Mouse (Mus musculus): ENCODE data around the gene Tas2r138. TPM values are rescaled to one million over a fixed set of nuclear protein-coding genes. Genes with fewer than 3 reads are reported as not detected.

Gene Tas2r138
- total RNA-seq (2012; rRNA removed) (not detected in 2 replicates), total RNA-seq (2014; rRNA removed) (not detected in 2 replicates), polyA plus RNA-seq (2012; ENCODE audit: insufficient read length, low read depth) (not detected in 2 replicates)

DNA sequence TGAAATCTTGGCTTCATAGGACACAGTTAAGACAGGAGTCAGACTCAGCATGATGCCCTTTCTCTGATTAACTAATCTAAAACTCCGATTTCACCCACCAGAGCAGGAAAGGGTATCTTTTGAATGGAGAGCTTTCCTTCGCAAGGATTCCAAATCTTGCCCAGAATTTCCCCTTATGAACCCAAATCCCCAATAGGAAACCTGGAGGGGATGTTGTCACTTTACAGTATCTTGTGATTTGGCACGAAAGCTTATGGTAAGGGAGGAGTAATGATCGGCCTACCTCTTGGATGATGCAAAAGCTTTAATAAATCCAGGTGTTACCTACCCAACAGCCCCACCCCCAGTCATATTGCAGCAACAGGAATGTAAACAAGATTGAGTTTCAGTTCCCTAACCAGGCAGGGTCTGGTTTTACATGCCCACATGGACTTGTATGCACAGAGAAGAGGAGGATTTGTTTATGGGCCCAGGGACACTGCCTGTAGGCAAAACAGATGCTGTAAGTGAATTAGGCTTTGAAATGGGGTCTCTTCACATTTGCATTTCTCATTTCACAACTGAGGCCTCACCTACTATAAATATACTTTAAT, at the start of gene Tas2r138:
Gene Tas2r138, minus strand, starts transcription at position 51 of the 593 bp plus-strand sequence.
- Histone ChIP-seq H3K27ac (ENCODE audit: insufficient read depth, low read depth) (no peak within 1 kb of the TSS), H3K4me2 (ENCODE audit: insufficient read depth, low read depth, poor library complexity, severe bottlenecking) (no peak within 1 kb of the TSS; the same call in 1 of the 2 replicates), H3K36me3 (replicated peaks in 1 of 2; ENCODE audit: control insufficient read depth in 1 of 2, insufficient read depth in 1 of 2, low read length in 1 of 2) (no peaks in the 10 kb centered on the region), H3K4me1 (ENCODE audit: control insufficient read depth in 1 of 2, insufficient read depth in 2 of 2) (peaks cover 7 to 11% of the 10 kb centered on the region in 2 experiments), H3K9ac (ENCODE audit: insufficient read depth, low read depth) (no peak within 1 kb of the TSS), H3K4me3 (replicated peaks in 1 of 3; ENCODE audit: low read depth in 2 of 3, low read length in 2 of 3, poor library complexity in 1 of 3) (no peak within 1 kb of the TSS), H3K79me2 (replicated peaks; ENCODE audit: control insufficient read depth, extremely low read depth, insufficient read depth, poor library complexity, severe bottlenecking) (no peaks in the 10 kb centered on the region), H3K27me3 (replicated peaks) (no peaks in the 10 kb centered on the region), H3K9me3 (replicated peaks; ENCODE audit: low read length) (no peaks in the 10 kb centered on the region)
- dilution Hi-C loops (cut with MboI; ENCODE audit: extremely low pct_ligation_motif_present, extremely low pct_unique_long_range_greater_than_20kb, low sequenced_read_pairs) (no loop called here), in situ Hi-C loops (cut with MboI; ENCODE audit: low pct_ligation_motif_present, low pct_unique_long_range_greater_than_20kb, low sequenced_read_pairs) (no loop called here)
- TF ChIP-seq GABPA (IDR thresholded peaks at IDR 0.05; ENCODE audit: insufficient replicate concordance, low read depth, low read length) (no peak), IRF4 (IDR thresholded peaks at IDR 0.05; ENCODE audit: low read depth, low read length) (peak; percentile 76), EP300 (IDR thresholded peaks at IDR 0.05; ENCODE audit: low read length) (peak; percentile 40), ETS1 (conservative IDR thresholded peaks at IDR 0.05; ENCODE audit: low read depth, low read length) (0 out of 2 replicates have a peak, but pooled peaks have one; percentile 9)
- DNase-seq (ENCODE audit: extremely low read depth) = peak; percentile 30

DNA sequence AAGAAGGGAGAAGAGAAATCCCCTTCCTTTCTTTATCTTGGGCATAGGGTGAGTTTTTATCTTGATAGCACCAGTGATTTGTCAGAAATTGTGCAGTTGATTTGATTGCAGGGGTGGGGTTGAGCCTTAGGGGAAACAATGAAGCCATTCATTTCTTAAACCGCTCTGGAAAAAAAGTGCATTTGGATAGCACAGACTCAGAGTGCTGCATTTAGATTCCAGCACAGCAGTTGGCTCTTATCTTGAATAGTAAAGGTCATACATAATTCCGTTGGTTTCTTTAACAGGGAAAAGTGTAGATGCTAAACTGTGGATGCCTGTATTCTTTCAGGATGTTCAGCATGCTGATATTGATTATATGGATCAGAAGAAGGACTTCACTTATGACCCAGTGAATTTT, 47.8 kb upstream of the Tas2r138 start:
- TF ChIP-seq CHD2 (IDR thresholded peaks at IDR 0.05; ENCODE audit: low read length) (no peak), HCFC1 (IDR thresholded peaks at IDR 0.05; ENCODE audit: low read depth, low read length) (no peak), USF1 (IDR thresholded peaks at IDR 0.05; ENCODE audit: low read depth, low read length) (no peak), MYC (IDR thresholded peaks at IDR 0.05; ENCODE audit: low read depth, low read length) (no peak), MXI1 (IDR thresholded peaks at IDR 0.05; ENCODE audit: low read depth, low read length) (no peak)
- in situ Hi-C loops (cut with MboI; ENCODE audit: low pct_ligation_motif_present, low pct_unique_long_range_greater_than_20kb, low sequenced_read_pairs) = no loop called here
- no peak overlapping the region for H3K27ac ChIP-seq (ENCODE audit: insufficient read depth, low read depth)
- dilution Hi-C loops (cut with MboI; ENCODE audit: extremely low pct_ligation_motif_present, extremely low pct_unique_long_range_greater_than_20kb, low sequenced_read_pairs) = no loop called here
- H3K9ac ChIP-seq (ENCODE audit: insufficient read depth, low read depth) = no peak overlapping the region
- H3K4me2 ChIP-seq (ENCODE audit: insufficient read depth, low read depth, poor library complexity, severe bottlenecking) = no peak overlapping the region
- no peaks in the 10 kb centered on the region for H3K79me2 ChIP-seq (replicated peaks; ENCODE audit: control insufficient read depth, extremely low read depth, insufficient read depth, poor library complexity, severe bottlenecking)
- no peaks in the 10 kb centered on the region for H3K4me1 ChIP-seq (ENCODE audit: control insufficient read depth in 1 of 2, insufficient read depth in 2 of 2)
- DNase-seq (ENCODE audit: extremely low read depth) = no peak
- no peak overlapping the region for H3K4me3 ChIP-seq (replicated peaks in 1 of 3; ENCODE audit: low read depth in 2 of 3, low read length in 2 of 3, poor library complexity in 1 of 3)
- H3K36me3 ChIP-seq (replicated peaks in 1 of 2; ENCODE audit: control insufficient read depth in 1 of 2, insufficient read depth in 1 of 2, low read length in 1 of 2) = no peaks in the 10 kb centered on the region
- no peaks in the 10 kb centered on the region for H3K9me3 ChIP-seq (replicated peaks; ENCODE audit: low read length)
- H3K27me3 ChIP-seq (replicated peaks) = no peaks in the 10 kb centered on the region

DNA sequence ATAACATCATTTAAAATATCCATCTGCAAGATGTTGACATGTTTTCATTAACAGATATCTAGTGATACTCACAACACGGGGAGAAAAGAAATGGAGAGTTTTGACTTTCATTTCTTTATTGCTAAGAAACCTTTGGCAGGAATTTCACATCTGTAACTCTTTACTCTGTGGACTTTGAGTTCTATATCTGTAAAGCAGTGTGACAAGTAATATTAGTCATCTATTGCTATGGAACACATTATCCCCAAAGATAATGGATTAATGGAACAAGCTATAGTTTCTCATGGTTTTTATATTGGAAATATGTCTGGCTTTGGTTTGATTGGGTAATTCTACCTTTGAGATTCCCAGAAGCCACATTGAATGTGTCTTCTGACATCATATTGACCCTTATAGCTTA, 37.8 kb upstream of the Tas2r138 start:
- Histone ChIP-seq H3K79me2 (replicated peaks; ENCODE audit: control insufficient read depth, extremely low read depth, insufficient read depth, poor library complexity, severe bottlenecking) (no peaks in the 10 kb centered on the region), H3K9me3 (replicated peaks; ENCODE audit: low read length) (no peaks in the 10 kb centered on the region), H3K4me3 (replicated peaks in 1 of 3; ENCODE audit: low read depth in 2 of 3, low read length in 2 of 3, poor library complexity in 1 of 3) (no peak overlapping the region), H3K27ac (ENCODE audit: insufficient read depth, low read depth) (no peak overlapping the region), H3K4me2 (ENCODE audit: insufficient read depth, low read depth, poor library complexity, severe bottlenecking) (no peak overlapping the region), H3K9ac (ENCODE audit: insufficient read depth, low read depth) (no peak overlapping the region), H3K4me1 (ENCODE audit: control insufficient read depth in 1 of 2, insufficient read depth in 2 of 2) (no peaks in the 10 kb centered on the region), H3K27me3 (replicated peaks) (no peaks in the 10 kb centered on the region), H3K36me3 (replicated peaks in 1 of 2; ENCODE audit: control insufficient read depth in 1 of 2, insufficient read depth in 1 of 2, low read length in 1 of 2) (no peaks in the 10 kb centered on the region)
- in situ Hi-C loops (cut with MboI; ENCODE audit: low pct_ligation_motif_present, low pct_unique_long_range_greater_than_20kb, low sequenced_read_pairs) (no loop called here), dilution Hi-C loops (cut with MboI; ENCODE audit: extremely low pct_ligation_motif_present, extremely low pct_unique_long_range_greater_than_20kb, low sequenced_read_pairs) (no loop called here)
- no peak for DNase-seq (ENCODE audit: extremely low read depth)
- no peak for TF ChIP-seq MAFK (IDR thresholded peaks at IDR 0.05; ENCODE audit: insufficient replicate concordance, low read length)
- no peak for TF ChIP-seq POLR2AphosphoS2 (IDR thresholded peaks at IDR 0.05; ENCODE audit: low read depth, low read length)
- TF ChIP-seq MEF2A (IDR thresholded peaks at IDR 0.05; ENCODE audit: borderline replicate concordance, low read depth, low read length) = no peak
- TF ChIP-seq ZMIZ1 (IDR thresholded peaks at IDR 0.05; ENCODE audit: low read depth, low read length) = no peak
- no peak for TF ChIP-seq MYC (IDR thresholded peaks at IDR 0.05; ENCODE audit: low read depth, low read length)
- TF ChIP-seq CHD1 (IDR thresholded peaks at IDR 0.05; ENCODE audit: low read depth, low read length) = no peak
- TF ChIP-seq RAD21 (IDR thresholded peaks at IDR 0.05; ENCODE audit: low read depth, low read length) = no peak
- no peak for TF ChIP-seq JUN (IDR thresholded peaks at IDR 0.05; ENCODE audit: insufficient read depth, low read depth, low read length)
- no peak for TF ChIP-seq SIN3A (IDR thresholded peaks at IDR 0.05; ENCODE audit: low read length)
- TF ChIP-seq ZC3H11A (IDR thresholded peaks at IDR 0.05; ENCODE audit: low read depth, low read length) = no peak
- TF ChIP-seq TBP (conservative IDR thresholded peaks at IDR 0.05; ENCODE audit: low read depth, low read length) = no peak
